Mouse (Mus musculus) kidney, embryonic 16.5 days (tissue): ENCODE measurements around the gene Nisch. TPM values are rescaled to one million over a fixed set of nuclear protein-coding genes. Genes with fewer than 3 reads are reported as not detected.
A peak's percentile ranks its signal among the peaks of the same experiment; 100 is the strongest.

Source experiments
- ATAC-seq: fragments of 200-750 bp; cut with Nextera tagmentation; 2 replicates; pipeline ENCODE4 v1.8.0; 2017; ENCODE audit warnings: moderate TSS enrichment; ENCODE audit not compliant: low FRiP score, low TSS enrichment
- H3K27ac ChIP-seq: fragments of 300-500 bp; sonication (generic); 2 replicates; pipeline ENCODE4 v1.5.1; 2014; ENCODE audit warnings: low read length
- H3K27me3 ChIP-seq: fragments of 300-500 bp; sonication (generic); 2 replicates; pipeline ENCODE4 v1.6.1; 2014; ENCODE audit warnings: low read length, control low read depth, mixed read lengths; ENCODE audit not compliant: insufficient read depth
- H3K36me3 ChIP-seq: fragments of 300-500 bp; sonication (generic); 2 replicates; pipeline ENCODE4 v1.6.1; 2014; ENCODE audit warnings: low read length, control low read depth, mixed read lengths; ENCODE audit not compliant: insufficient read depth
- H3K4me1 ChIP-seq: fragments of 300-500 bp; sonication (generic); 2 replicates; pipeline ENCODE4 v1.6.1; 2014; ENCODE audit warnings: low read length, control low read depth, mixed read lengths; ENCODE audit not compliant: insufficient read depth
- H3K4me2 ChIP-seq: fragments of 300-500 bp; sonication (generic); replicated peaks from 2 replicates; pipeline ENCODE4 v1.6.1; 2014; ENCODE audit warnings: low read depth, low read length
- H3K4me3 ChIP-seq: fragments of 300-500 bp; sonication (generic); 2 replicates; pipeline ENCODE4 v1.5.1; 2014; ENCODE audit warnings: mild to moderate bottlenecking, low read length
- H3K9ac ChIP-seq: fragments of 300-500 bp; sonication (generic); replicated peaks from 2 replicates; pipeline ENCODE4 v1.6.1; 2014; ENCODE audit warnings: low read length
- H3K9me3 ChIP-seq: fragments of 300-500 bp; sonication (generic); 2 replicates; pipeline ENCODE4 v1.6.1; 2016; ENCODE audit warnings: low read length, control low read depth
- WGBS: fragments of 180-500 bp; shearing (Covaris S2); extraction: QIAGEN DNeasy Blood & Tissue Kit; methylation state at CpG from one replicate; pipeline ENCODE4 v1.1.7; 2014; 5-methylcytosine and 5-hydroxymethylcytosine counted together
- polyA plus RNA-seq: library from polyadenylated mRNA; unstranded; fragments of >200 nt; fragmentation: Nextera tagmentation; extraction: Ambion mirVana; gene quantifications from 2 replicates; pipeline ENCODE4 v1.2.1, GENCODE M21; 2015

Nisch gene
- polyA plus RNA-seq, 1 experiment from 2014 or later, result 421 TPM

GRCm38 (mm10) chr14:31160196-31161150, 56.3 kb downstream of the Nisch start:
- Histone ChIP-seq H3K4me3 (no peak overlapping the region), H3K4me1 (peaks cover 10% of the 10 kb centered on the region), H3K27ac (no peak overlapping the region), H3K9ac (no peak overlapping the region), H3K4me2 (no peak overlapping the region), H3K9me3 (no peaks in the 10 kb centered on the region), H3K27me3 (no peaks in the 10 kb centered on the region), H3K36me3 (no peaks in the 10 kb centered on the region)
- no peak for ATAC-seq
- 79% methylated on average over 27 of the region's 27 CpGs for WGBS

GRCm38 (mm10) chr14:31145694-31146093, 71.1 kb downstream of the Nisch start:
- H3K4me3 ChIP-seq, result no peak overlapping the region
- no peak overlapping the region for H3K9ac ChIP-seq
- ATAC-seq, result no peak
- H3K27ac ChIP-seq, result no peak overlapping the region
- H3K9me3 ChIP-seq, result 0 out of 2 replicates have a peak, but pooled peaks cover 5% of the 10 kb centered on the region
- peaks cover 21% of the 10 kb centered on the region for H3K36me3 ChIP-seq
- H3K4me2 ChIP-seq, result no peak overlapping the region
- no peaks in the 10 kb centered on the region for H3K27me3 ChIP-seq
- WGBS, result 82% methylated on average over 11 of the region's 11 CpGs
- H3K4me1 ChIP-seq, result no peaks in the 10 kb centered on the region

- peaks cover 64% of the 10 kb centered on the region for H3K36me3 ChIP-seq
- no peak for ATAC-seq
- H3K9me3 ChIP-seq, result 0 out of 2 replicates have a peak, but pooled peaks cover 5% of the 10 kb centered on the region
- 95% methylated on average over 14 of the region's 14 CpGs for WGBS
- H3K4me2 ChIP-seq, result no peak overlapping the region
- no peak overlapping the region for H3K4me3 ChIP-seq
- H3K4me1 ChIP-seq, result peaks cover 18% of the 10 kb centered on the region
- H3K27me3 ChIP-seq, result no peaks in the 10 kb centered on the region
- no peak overlapping the region for H3K27ac ChIP-seq
- no peak overlapping the region for H3K9ac ChIP-seq
Observed at GRCm38 (mm10) chr14:31141011-31141410, 75.7 kb downstream of the Nisch start.

- 88% methylated on average over 15 of the region's 15 CpGs for WGBS
- H3K27ac ChIP-seq, result no peak overlapping the region
- H3K9ac ChIP-seq, result no peak overlapping the region
- H3K36me3 ChIP-seq, result peaks cover 73% of the 10 kb centered on the region
- H3K4me3 ChIP-seq, result no peak overlapping the region
- 0 out of 2 replicates have a peak, but pooled peaks cover 5% of the 10 kb centered on the region for H3K9me3 ChIP-seq
- no peak for ATAC-seq
- H3K4me1 ChIP-seq, result peaks cover 18% of the 10 kb centered on the region
- no peaks in the 10 kb centered on the region for H3K27me3 ChIP-seq
- no peak overlapping the region for H3K4me2 ChIP-seq
Observed at GRCm38 (mm10) chr14:31140141-31140540, 76.6 kb downstream of the Nisch start.

- no peaks in the 10 kb centered on the region for H3K27me3 ChIP-seq
- no peak overlapping the region for H3K4me3 ChIP-seq
- ATAC-seq, result no peak
- peaks cover 18% of the 10 kb centered on the region for H3K4me1 ChIP-seq
- H3K27ac ChIP-seq, result no peak overlapping the region
- no peak overlapping the region for H3K4me2 ChIP-seq
- H3K9ac ChIP-seq, result no peak overlapping the region
- peaks cover 78% of the 10 kb centered on the region for H3K36me3 ChIP-seq
- H3K9me3 ChIP-seq, result 0 out of 2 replicates have a peak, but pooled peaks cover 5% of the 10 kb centered on the region
- 87% methylated on average over 12 of the region's 12 CpGs for WGBS
Observed at GRCm38 (mm10) chr14:31139666-31140065, 77.1 kb downstream of the Nisch start.

GRCm38 (mm10) chr14:31138897-31139429, 77.8 kb downstream of the Nisch start:
- Histone ChIP-seq H3K4me1 (peaks cover 21% of the 10 kb centered on the region), H3K27me3 (no peaks in the 10 kb centered on the region), H3K4me2 (no peak overlapping the region), H3K36me3 (peaks cover 79% of the 10 kb centered on the region), H3K9ac (no peak overlapping the region), H3K4me3 (no peak overlapping the region), H3K27ac (no peak overlapping the region), H3K9me3 (0 out of 2 replicates have a peak, but pooled peaks cover 5% of the 10 kb centered on the region)
- WGBS, result 88% methylated on average over 9 of the region's 9 CpGs
- no peak for ATAC-seq

- Histone ChIP-seq H3K9me3 (0 out of 2 replicates have a peak, but pooled peaks cover 5% of the 10 kb centered on the region), H3K4me3 (no peak overlapping the region), H3K27ac (peak overlapping the region; percentile 82; the same call in 1 of the 2 replicates), H3K9ac (no peak overlapping the region), H3K4me1 (peaks cover 27% of the 10 kb centered on the region), H3K36me3 (peaks cover 78% of the 10 kb centered on the region), H3K4me2 (no peak overlapping the region), H3K27me3 (no peaks in the 10 kb centered on the region)
- WGBS, result 75% methylated on average over 30 of the region's 35 CpGs
- no peak for ATAC-seq
Observed at GRCm38 (mm10) chr14:31138219-31138896, 78.4 kb downstream of the Nisch start.

- Histone ChIP-seq H3K9ac (no peak overlapping the region; the same call in 1 of the 2 replicates), H3K36me3 (peaks cover 72% of the 10 kb centered on the region), H3K4me2 (no peak overlapping the region), H3K27ac (peak overlapping the region; percentile 82), H3K4me1 (peaks cover 33% of the 10 kb centered on the region), H3K4me3 (no peak overlapping the region), H3K27me3 (no peaks in the 10 kb centered on the region), H3K9me3 (0 out of 2 replicates have a peak, but pooled peaks cover 5% of the 10 kb centered on the region)
- 65% methylated on average over 11 of the region's 11 CpGs for WGBS
- no peak for ATAC-seq
Observed at GRCm38 (mm10) chr14:31137791-31138190, 79.0 kb downstream of the Nisch start.

GRCm38 (mm10) chr14:31137281-31137595, 79.5 kb downstream of the Nisch start:
- Histone ChIP-seq H3K9me3 (0 out of 2 replicates have a peak, but pooled peaks cover under 1% of the 10 kb centered on the region), H3K4me3 (no peak overlapping the region), H3K9ac (no peak overlapping the region), H3K27me3 (no peaks in the 10 kb centered on the region), H3K27ac (peak overlapping the region; percentile 82), H3K4me1 (peaks cover 38% of the 10 kb centered on the region), H3K4me2 (no peak overlapping the region), H3K36me3 (peaks cover 66% of the 10 kb centered on the region)
- WGBS, result 67% methylated on average over 10 of the region's 10 CpGs
- ATAC-seq, result no peak
